Mouse (Mus musculus) bone marrow macrophage, adult 2 months (primary cell): ENCODE results near the gene Npb.

Experiments
- CTCF ChIP-seq: IDR thresholded peaks from 2 replicates; pipeline ENCODE4 v1.5.1; 2012; ENCODE audit warnings: low read depth, mild to moderate bottlenecking, low read length, moderate library complexity
- POLR2A ChIP-seq: IDR thresholded peaks from 2 replicates; pipeline ENCODE4 v1.6.1; 2012; ENCODE audit warnings: mild to moderate bottlenecking, low read depth, low read length, borderline replicate concordance

GRCm38 (mm10) chr11:120606764-120607163 is 1.5 kb upstream of the Npb start:
- TF ChIP-seq POLR2A (no peak), CTCF (no peak)
